Mouse (Mus musculus) heart, postnatal 10 days (tissue): ENCODE data around the gene Iqcf6. TPM values are rescaled to one million over a fixed set of nuclear protein-coding genes. Genes with fewer than 3 reads are reported as not detected.
"Not testable (repeated sequence)": the region's sequence is repeated elsewhere in the genome, so short reads cannot be mapped to it uniquely, and the experiment has no call there.

Experiments used
- DNase-seq, 2 experiments: peaks; one replicate each; pipeline ENCODE4 v3.0.0; 2021
- intact Hi-C: fragments of 180-260 bp; cut with DNase I; formaldehyde crosslinking; loops from one replicate; pipeline ENCODE4 v1.15.1; 2025
- total RNA-seq, 2 experiments: library from RNA; stranded (reverse); gene quantifications; 2 replicates each; pipeline ENCODE4 v1.2.3; 2021

Iqcf6 gene
- not detected for total RNA-seq

DNA sequence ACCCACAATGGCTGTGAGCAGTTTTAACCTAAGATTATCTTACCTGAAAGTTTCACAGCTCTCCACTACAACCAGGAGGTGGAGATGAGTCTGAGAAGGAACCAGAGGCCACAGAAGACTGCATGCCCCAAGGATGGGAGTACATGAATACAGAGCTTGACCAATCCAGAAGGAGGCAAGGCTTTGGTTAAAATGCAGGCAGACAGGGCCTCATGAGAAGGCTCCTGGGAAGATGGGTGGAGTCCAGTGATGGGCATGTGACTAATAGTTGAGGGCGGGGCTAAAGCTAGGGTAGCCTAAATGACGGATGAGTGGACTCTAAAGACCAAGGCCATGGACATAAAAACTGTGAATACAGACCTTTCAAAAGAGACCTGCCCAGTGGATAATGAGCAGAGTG is at the start of gene Iqcf6:
Iqcf6 (plus strand) TSS at position 301 of the 400 bp plus-strand sequence.
- intact Hi-C loops, result no loop called here
- DNase-seq, result no peak

DNA sequence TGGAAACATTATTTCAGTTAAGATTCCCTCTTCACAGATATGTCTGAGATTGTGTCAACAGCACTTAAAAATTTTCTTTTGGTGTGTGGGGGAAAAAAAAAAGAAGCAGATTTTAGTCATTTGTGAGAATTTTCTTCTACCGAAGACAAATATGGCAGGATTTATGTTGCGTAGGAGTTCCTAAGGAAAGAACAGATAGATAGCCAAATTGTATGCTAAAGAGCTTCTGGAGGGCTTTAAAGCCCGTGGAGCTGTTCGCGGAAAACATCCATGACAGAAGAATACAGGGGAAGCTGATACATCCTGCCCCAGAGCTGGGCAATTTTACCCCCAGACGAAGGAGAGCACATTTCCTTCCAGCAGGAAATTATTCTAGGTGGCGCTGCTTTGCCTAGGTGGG is 46.4 kb upstream of the Iqcf6 start:
- intact Hi-C loops, result no loop called here
- no peak for DNase-seq

DNA sequence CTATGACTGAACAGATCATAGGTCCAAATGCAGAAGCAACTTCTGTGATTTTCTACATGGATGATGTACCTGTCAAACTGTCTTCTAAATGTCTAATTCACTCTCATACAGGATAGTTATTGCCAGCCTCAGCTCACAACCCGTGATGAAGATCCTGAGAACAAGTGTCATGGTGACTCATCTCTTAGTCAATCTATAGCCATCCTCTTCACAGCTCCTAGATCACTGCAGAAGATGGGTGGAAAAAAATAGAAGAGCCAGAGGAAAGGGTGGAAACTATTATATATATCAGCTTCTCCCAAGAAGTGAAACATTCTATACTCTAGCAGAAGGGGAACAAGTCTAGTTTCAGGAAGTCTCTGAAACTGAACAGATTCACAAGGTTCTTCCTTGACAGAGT is 43.8 kb upstream of the Iqcf6 start:
- no peak for DNase-seq
- intact Hi-C loops, result no loop called here

DNA sequence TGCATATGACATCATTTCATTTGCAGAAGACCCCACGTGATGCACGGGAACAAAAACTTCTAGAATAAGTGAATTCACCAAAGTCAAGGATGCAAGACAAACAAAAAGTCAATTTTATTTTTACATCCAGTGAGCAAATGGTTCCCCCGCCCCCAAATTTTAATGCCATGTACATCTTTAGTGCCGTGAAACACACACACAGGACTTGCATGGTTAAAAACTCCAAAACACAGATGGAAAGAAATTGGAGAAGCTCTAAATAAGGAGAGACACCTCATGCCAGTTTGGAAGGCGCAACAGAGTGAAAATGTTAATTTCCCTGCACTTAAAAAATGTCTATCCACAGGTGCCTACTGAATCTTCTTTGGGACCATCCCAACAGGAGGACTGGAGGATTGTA is 34.2 kb upstream of the Iqcf6 start:
- intact Hi-C loops, result no loop called here
- no peak for DNase-seq

DNA sequence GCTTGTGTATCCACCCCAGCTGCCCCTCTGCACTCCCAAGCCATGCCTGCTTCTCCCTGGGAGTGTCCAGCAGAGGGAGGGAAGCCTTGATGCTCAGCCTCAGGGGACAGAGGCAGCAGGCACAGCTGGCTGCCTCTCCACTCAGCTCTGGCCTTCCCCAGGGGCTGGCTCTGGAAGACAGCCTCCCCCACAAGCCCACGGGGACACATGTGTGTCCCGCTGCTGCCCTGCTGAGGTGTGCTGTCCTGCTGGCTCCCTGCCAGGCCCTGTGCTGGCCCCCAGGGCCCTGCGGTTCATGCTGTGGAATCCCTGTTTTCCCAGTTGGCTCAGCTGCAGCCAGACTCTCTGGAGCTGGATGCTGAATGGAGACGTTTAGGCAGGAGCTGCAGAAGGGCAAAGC is 31.0 kb upstream of the Iqcf6 start:
- DNase-seq, intact Hi-C loops: not testable (repeated sequence)

DNA sequence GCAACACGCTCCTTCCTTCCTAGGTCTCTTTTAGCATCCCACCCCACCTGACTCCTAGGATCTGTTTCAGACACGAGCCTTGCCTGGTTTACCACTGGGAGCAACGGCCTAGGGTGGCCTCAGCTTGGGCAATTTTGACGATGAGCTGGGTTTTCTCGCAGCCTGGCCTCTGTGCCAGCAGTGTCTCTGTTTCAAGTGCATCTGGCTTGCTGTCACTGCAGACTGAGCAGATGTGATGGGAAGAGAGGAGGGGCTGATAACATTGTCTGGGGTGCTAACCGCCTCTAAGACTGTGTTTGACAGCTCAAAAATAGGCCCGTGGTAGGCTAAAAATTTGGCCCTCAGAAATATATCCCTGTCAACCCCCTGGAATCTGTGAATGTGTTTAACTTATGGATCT is 30.5 kb upstream of the Iqcf6 start:
- intact Hi-C loops, result no loop called here

DNA sequence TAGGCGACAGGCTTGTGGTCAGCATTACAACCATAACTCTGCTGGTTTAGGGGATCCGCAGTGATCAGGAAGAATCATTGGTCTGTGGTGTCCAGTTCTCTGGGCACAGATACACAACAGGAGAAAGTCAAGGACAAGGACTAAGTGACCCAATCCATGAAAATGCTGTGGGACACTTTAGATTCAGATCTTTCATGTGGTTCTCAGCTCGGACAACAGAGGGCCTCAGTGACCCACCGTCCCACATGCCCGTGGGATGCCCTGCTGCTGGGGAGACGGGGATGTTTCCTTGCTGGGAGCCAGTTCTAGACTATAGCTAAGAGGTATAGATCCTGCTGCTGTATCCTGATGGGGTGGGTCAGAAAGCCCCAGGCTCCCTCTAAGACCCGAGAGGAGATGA is 27.9 kb upstream of the Iqcf6 start:
- intact Hi-C loops, result no loop called here
- DNase-seq, result no peak

More for the DNA sequence above, 30.5 kb upstream of the Iqcf6 start:
- no peak for DNase-seq

DNA sequence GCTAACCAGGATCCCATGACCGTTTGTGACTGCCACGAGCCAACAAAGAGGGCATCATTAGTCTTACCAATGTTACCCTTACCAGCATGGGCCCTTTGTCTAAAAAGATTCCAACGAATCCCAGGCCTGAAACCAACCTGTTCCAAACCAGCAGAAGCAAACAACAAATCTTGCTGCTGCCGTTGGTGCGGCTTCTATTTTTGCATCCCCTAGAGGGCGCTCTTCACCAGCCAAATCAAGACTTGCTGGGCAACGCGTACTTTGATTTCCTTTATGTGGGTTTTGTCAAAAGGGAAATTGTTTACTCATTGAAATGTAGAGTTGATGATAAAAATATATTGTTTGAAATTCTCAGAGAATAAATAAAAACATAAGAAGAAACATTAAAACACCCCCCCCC is 25.8 kb upstream of the Iqcf6 start:
- DNase-seq, result peak; percentile 44 to 66
- intact Hi-C loops, result loop anchor here (1.0 to 2.0 kb wide), 3 partner anchors 43 to 218 kb away; no protein-coding TSS in a partner anchor

DNA sequence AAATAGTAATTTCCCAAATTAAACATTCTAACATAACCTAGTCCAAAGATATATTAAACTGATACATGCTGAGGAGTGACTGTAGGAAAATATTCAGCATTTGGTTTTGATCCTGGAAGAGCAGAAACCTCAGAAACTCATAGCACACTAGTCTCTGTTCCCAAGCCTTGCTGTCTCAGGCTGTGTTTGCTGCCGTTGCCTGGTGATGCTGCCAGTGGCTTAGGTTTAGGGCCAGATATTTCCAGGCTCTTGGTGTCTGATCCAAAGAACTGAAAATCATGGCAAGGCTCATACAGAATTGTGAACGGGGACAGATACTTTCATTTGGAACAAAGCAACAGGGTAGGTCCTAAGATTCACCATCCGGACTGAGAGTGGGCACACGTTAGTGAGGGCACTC is 15.7 kb upstream of the Iqcf6 start:
- no peak for DNase-seq
- intact Hi-C loops, result no loop called here

DNA sequence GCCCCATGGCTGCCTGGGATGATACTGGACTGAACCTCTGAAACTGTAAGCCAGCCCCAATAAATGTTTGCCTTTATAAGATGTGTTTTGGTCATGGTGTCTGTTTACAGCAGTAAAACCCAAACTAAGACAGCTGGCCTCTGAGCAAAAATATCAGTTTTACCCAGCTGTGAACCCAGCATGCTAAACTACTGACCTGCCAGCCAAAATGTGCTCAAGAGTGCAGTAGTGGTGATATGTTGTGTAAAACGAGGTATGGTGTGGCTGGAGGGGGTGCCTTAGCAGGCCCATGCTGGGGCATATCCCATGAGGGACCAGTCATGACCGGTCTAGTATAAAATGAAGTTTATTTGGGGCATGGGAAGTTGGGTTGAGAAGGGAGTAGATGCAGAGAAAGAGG is 12.4 kb upstream of the Iqcf6 start:
- intact Hi-C loops, result no loop called here
- no peak for DNase-seq

DNA sequence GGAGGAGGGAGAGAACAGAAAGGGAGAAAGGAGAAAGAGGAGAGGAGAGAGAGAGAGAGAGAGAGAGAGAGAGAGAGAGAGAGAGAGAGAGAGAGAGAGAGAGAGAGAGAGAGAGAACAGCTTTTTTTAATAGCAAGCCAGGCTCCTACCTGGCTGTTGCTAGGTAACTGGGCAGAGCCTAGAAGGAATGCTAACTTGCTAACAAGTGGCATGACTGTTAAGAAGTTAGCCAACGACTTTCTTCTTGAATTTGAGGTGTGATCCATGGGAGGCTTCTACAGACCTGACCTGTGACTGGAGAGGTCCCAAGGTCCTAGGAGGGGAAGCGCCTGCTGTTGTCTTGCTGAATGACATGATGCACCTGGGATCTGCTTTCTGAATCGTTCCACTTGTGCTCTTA is 11.8 kb upstream of the Iqcf6 start:
- intact Hi-C loops, result no loop called here
- no peak for DNase-seq

DNA sequence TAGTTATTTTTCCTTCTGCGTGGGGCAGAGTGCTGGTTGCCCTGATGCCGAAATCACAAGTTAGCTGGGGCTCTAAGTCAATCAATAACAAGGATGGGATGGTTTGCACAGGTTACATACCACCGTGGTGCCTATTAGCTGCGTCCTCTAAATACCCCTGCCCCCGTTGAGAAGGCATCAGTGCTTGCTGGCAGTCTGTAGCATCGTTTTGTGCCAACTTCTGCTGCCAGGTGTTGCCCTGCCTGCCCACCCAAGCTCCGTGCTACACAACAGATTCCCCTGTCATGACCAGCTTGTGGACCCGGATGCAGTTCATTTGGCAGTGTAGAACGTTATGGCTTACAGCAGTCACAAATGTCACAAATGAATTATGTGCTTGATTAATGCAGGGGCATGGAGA is 10.1 kb upstream of the Iqcf6 start:
- intact Hi-C loops, result no loop called here
- no peak for DNase-seq

DNA sequence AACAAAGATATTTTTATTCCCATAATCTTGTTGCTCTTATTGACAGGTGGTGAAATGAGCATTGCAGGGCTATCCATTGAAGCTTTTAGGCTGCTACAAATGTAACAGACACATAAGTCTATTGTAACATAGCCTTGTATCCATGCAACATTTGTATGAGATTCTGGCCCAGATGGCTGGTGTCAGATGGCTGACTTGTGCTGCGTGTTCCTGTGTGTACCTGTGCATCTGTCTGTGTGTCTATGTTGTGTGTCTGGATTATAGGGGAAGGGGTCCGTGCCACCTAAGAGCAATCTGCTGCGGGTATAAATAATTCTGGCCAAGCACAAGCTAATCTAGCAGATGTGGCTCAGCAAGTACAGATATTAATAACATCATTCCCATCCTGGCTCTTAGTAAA is 8.9 kb upstream of the Iqcf6 start:
- intact Hi-C loops, result no loop called here
- no peak for DNase-seq

DNA sequence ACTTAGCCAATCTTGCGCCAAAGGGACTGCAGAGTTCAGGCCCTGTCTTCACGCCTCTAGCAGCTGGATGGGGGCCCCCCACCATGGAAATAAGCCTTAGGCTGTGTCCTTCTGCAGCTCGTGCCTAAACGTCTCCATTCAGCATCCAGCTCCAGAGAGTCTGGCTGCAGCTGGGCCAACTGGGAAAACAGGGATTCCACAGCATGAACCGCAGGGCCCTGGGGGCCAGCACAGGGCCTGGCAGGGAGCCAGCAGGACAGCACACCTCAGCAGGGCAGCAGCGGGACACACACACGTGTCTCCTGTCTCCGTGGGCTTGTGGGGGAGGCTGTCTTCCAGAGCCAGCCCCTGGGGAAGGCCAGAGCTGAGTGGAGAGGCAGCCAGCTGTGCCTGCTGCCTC is 1.4 kb downstream of the Iqcf6 start:
- intact Hi-C loops, DNase-seq: not testable (repeated sequence)

DNA sequence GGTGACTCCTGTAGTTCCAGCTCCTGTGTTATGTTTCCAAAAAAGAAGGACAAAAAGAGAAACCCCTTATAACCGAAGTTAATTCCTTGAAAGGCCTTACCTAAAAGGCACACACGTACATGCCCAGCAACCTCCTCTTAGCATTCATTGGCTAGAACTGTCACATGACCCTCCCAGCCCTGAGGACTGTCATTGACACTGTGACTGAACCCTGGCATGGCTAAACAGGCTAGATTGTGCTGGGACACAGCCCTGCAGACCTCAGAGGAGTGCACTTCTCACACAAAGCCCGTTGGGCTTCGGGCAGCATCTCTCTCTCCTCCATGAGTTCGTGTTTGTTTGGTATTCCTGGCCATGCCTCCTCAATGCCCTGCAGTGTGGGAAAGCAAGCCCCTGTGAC is 5.8 kb downstream of the Iqcf6 start:
- DNase-seq, result no peak
- intact Hi-C loops, result no loop called here

DNA sequence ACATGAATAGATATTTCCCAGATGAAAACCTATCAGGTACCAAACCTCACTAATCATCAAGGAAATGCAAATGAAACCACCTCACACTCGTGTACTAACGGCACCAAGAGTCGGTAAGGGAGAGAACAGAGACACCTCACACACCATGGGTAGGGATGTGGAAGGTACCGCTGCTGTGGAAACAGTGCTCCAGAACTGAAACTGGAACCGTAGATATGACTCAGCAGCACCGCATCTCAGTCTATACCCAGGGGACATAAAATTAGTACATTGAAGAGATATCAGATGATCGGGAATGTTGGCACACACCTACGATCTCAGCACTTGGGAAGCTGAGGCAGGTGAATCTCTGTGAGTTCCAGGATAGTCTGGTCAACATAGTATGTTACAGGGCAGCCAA is 11.8 kb downstream of the Iqcf6 start:
- intact Hi-C loops, result no loop called here
- DNase-seq, result no peak

DNA sequence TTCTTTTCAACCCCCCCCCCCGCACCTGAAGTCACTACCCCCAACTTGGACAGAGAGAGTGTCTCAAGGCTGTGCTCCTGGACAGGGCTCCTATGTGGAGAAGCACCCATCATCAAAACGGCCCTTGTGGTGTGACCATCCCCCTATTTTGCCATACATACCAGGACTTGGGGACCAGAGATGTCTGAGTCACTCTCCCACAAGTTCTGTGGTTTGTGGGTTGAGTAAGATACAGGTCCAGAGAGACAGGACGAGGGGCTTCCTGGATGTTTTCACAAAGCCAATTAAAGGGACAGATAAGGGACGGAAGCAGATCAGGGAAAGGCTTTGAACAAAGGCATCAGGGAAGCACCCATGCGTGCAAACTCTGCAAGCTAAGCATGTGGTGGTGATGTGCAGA is 15.0 kb downstream of the Iqcf6 start:
- intact Hi-C loops, result no loop called here
- no peak for DNase-seq

DNA sequence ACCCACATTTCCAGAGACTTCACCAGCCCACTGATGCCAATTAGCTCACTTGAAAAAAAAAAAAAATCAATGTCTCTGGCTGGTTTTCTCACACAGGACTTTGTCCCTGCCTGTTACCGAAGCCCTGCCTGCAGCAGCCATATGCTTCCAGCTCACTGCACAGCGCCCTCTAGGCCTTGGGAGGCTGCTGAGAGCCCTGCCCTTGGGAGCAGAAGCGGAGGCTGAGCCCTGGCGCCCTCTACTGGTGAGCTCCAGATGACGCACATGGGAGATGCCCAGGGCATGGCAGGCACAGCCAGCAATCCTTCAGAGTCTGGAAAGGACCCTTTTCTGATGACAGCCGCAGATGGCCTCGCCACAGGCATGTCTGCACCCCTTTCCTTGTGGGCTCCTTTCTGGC is 16.7 kb downstream of the Iqcf6 start:
- peak; percentile 61 to 79 for DNase-seq
- intact Hi-C loops, result loop anchor here (1.0 kb wide), 1 partner anchor 43 kb away; no protein-coding TSS in a partner anchor

DNA sequence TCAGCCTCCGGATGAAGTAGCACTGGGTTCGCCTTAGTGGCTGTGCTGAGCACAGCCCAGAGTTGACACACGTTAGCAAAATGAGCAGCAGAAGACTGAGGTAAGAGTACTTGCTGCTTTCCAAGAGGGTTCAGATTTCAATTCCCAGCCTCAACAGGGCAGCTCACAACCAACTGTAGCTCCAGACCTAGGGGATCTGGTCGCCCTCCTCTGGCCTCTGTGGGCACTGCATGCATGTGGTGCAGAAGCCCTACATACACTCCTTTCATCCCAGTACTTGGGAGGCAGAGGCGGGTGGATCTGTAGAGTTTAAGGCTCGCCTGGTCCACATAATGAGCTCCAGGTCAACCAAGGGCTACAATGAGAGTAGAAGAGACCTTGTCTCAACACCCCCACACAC is 17.4 kb downstream of the Iqcf6 start:
- DNase-seq, result no peak
- intact Hi-C loops, result loop anchor here (1.0 kb wide), 1 partner anchor 43 kb away; no protein-coding TSS in a partner anchor

DNA sequence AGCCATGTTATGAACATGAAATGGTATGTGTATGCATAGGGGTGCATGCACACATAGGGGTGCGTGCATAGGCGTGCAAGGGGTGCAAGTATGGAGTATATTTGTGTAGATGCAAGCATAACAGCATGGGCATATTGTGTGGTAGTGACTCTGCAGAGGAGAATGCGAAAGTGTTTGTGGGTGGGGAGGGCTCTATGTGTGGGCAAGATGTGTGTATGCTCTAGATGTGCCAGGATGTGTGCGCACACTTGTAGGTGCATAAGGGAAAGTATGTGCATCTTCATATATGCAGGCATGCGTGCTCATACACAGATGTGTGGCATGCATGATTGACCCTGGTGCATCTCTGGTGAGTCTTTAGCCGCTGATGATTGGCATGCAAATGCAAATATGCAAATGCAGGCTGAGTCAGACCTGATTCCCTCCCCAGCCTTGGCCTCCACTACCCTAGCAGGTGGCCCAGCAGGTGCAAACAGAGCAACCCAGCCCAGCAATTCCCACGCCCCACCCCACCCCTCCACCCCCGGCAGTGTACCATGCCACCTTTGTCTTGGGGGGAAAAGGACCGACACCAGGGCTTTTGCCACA is 19.4 kb downstream of the Iqcf6 start:
- intact Hi-C loops, result no loop called here
- no peak for DNase-seq

DNA sequence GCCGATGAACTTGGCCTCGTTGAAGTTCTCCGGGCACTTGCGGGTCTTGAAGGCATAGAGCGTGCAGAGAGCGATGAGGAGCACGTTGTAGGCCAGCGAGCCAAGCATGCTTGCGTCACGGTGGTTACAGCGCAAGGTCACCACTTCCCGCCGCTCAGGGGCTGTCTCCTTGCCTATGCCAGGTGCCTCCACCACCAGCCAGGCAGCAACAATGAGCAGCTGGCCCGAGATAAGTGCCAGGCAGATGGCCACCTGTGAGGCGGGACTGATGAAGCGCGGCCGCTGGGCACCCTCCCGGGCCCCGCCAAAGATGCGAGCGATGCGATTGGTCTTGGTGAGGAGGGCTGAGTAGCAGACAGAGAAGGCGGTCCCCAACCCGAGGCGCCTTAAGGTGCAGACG is 20.8 kb downstream of the Iqcf6 start:
- intact Hi-C loops, result no loop called here
- no peak for DNase-seq

DNA sequence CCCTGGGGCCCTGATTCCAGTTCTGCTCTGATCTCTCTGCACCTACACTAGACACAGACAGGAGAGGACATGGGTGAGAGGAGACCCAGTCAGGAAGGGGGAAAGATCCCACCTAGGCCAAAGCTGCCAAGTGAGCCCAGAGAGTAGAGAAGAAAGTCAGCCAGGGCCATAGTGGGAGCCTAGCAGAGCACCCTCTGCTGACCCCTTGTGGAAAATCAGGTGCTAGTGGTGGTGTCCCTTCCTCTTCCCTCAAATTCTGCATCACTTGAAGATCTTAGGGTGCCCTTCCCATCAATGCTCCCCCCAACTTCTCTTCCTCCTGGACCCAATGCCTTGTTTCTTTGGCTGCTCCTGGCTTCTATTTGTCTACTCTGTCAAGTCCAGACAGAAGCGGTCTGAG is 26.3 kb downstream of the Iqcf6 start:
- intact Hi-C loops, result loop anchor here (2.0 kb wide), 1 partner anchor 52 kb away; no protein-coding TSS in a partner anchor
- DNase-seq, result no peak
